Mouse (Mus musculus): ENCODE data around the gene Stra6.

Stra6 gene

GRCm38 (mm10) chr9:58049861-58050260 lies 13.7 kb upstream of the Stra6 start:
- no peak for DNase-seq (ENCODE audit: low spot score)

DNA sequence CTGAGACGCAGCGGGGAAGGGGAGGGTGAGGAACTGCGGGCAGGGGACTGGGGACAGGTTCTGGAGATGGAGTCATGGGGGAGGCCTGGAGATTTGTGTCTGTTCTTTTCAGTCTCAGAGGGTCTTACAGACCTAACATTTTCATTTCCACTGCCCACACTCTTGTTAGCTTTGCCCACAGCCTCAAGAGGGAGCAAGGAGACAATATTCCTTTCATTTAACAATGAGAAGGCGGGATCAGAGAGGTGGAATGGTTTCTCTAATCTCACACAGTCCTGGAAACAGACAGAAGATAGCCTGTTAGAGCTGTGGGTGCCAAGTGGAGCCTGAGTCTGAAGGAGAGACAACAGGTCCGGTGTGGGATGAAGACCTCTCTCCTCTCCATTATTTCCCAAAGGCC lies 11.7 kb upstream of the Stra6 start:
- DNase-seq (ENCODE audit: low spot score) = no peak

GRCm38 (mm10) chr9:58053102-58053501 lies 10.5 kb upstream of the Stra6 start:
- no peak for DNase-seq (ENCODE audit: low spot score)

GRCm38 (mm10) chr9:58053544-58053943 lies 10.0 kb upstream of the Stra6 start:
- DNase-seq (ENCODE audit: low spot score) = no peak

DNA sequence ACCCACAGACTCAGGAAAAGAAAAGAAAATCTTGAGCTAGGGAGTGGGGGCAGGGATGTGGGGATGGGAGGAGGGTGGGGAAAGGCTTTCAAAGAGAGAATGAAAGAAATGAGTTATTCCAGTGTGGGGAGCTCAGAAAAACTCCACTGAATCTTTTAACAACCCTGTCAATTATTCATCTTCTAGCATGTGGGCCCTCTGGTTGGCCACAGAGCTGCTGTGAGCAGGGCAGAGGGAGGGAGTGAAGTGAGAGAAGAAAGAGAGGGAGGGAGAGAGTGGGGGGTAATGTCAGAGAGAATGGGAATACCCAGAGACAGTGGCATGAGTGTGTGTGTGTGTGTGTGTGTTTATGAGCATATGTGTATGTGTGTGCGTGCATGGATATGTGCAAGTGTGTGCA lies 9.6 kb upstream of the Stra6 start:
- DNase-seq (ENCODE audit: low spot score) = no peak

GRCm38 (mm10) chr9:58055666-58056065 lies 7.9 kb upstream of the Stra6 start:
- no peak for DNase-seq (ENCODE audit: low spot score)

DNA sequence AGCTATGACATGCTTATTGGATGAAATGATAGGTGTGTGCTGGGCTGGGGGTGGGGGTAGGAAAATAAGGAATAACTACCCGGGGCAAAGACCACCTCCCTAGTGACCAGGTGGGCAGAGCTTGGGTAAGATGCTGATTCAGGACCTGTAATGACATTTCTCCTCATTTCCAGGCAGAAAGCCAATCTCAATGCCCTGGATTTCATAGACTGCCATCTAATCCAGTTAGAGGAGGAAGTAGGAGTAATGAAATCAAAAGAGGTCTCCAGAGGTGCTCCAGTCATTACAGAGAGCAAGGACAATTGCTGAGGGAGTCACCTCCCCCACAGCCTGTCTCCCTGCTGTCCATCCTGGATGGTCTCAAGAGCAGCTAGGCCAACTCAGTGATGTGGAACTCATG lies 3.7 kb upstream of the Stra6 start:
- no peak for DNase-seq (ENCODE audit: low spot score)

- no peak for DNase-seq (ENCODE audit: low spot score)
Measured at GRCm38 (mm10) chr9:58060677-58061667, 2.6 kb upstream of the Stra6 start.

GRCm38 (mm10) chr9:58065532-58065931 lies 1.9 kb downstream of the Stra6 start:
- no peak for DNase-seq (ENCODE audit: low spot score)

GRCm38 (mm10) chr9:58065977-58066730 lies 2.6 kb downstream of the Stra6 start:
- no peak for DNase-seq (ENCODE audit: low spot score)

GRCm38 (mm10) chr9:58066731-58067095 lies 3.1 kb downstream of the Stra6 start:
- no peak for DNase-seq (ENCODE audit: low spot score)

- DNase-seq (ENCODE audit: low spot score) = no peak
Measured at GRCm38 (mm10) chr9:58067546-58067945, 4.0 kb downstream of the Stra6 start.

DNA sequence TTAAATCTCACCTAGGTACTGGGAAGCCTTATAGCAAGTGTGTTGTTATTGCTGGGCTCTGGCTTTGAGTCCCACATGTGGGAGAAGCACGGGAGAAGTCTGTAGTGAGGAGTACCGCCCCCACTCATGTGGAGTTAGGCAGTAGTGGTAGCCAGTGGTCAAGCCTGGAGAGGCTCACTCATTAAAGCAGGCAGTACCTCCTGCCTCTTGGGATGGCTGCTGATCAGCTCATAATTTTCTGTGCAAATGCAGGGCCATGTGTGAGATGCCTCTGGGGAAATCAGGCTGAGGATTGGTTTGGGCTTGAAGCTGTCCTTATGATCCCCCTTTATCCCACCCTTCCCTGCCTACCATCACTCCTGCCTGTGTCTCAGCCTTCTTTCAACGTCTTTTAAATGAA lies 11.0 kb downstream of the Stra6 start:
- DNase-seq (ENCODE audit: low spot score) = no peak

GRCm38 (mm10) chr9:58084586-58084985 lies 21.0 kb downstream of the Stra6 start:
- DNase-seq (ENCODE audit: low spot score) = no peak

- no peak for DNase-seq (ENCODE audit: low spot score)
Measured at GRCm38 (mm10) chr9:58085074-58085473, 21.5 kb downstream of the Stra6 start.

GRCm38 (mm10) chr9:58086203-58086602 lies 22.6 kb downstream of the Stra6 start:
- no peak for DNase-seq (ENCODE audit: low spot score)

DNA sequence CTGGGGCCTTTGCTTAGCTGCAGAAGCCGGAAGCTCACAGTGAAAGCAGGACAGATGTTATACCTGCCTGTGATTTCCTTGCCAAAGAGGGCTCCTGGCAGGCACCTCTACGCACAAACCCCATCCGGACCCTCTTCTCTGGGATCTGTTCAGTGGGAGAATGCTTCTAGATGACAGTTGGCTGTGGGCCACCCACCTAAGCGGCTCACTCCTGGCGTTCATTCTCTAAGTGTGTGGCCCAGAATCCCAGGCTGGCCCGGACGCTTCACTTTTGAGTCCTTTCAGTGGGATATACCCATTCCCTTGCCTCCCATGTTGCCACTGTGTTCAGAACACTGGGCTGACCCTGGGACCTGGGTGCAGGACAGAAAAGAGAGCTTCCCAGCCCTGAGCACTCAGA lies 23.3 kb downstream of the Stra6 start:
- no peak for DNase-seq (ENCODE audit: low spot score)

DNA sequence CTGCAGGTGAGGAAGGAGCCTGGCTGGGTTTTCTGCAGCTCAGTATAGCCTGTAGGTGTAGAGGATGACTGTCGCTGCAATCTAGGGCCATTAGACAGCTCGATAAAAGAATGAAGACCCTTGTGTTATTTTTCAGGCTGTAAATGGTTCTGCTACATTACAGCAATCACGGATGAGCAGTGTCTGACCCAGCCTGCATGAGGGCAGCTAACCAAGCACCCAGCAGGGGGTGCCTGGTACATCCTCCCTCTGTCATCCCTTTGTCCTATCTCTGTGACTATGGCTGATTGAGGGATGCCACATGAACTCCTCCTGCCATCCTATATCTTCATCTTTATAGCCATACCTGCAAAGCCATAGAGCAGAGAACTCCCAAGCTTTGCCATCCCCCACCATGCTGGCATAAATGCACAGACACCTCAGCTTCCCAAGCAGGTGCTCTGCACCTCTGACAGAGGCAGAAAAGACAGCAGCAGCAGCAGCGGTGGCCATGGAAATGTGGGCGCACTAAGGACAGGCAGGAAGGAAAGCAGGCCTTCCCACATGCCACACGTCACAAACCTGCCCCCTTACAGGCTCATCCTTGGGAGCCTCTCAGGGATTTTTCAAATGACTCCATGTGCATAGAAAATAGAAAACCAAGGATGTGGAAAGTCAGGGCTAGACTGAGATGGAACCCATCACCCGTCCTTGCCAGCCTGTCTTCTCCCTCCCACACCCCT lies 23.9 kb downstream of the Stra6 start:
- DNase-seq (ENCODE audit: low spot score) = no peak

GRCm38 (mm10) chr9:58091623-58092425 lies 28.2 kb downstream of the Stra6 start:
- DNase-seq (ENCODE audit: low spot score) = no peak

DNA sequence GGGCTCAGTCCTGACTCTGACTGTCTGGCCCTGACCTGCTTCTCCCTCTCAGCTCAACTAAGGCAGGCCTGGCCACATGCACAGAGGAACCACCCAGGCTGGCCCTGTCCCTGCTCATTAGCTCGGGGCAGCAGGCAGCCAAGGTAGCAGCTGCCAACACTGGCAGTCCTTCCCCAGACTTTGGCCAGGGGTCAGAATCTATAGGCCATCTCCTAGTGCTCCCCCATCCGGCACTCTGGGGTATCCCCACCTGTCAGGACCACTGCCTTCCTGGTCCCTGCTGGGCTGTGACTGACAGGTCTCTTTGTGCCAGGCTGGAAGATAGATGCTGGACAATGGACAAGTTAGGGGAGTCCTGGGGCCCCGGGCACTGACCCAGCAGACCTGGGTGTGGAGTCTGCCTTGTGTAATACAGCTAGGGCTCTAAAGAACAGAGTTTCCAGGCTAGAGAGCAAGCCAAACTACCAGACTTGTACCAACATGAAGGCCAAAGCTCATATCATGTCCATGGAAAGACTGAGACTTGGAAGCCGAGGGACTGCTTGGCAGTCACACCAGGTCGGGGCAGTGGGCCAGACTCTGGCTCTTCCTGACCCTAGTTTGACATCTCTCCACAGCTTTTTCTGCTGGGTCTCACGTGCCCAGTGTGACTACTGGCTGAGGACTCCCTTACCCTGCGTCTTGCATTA lies 29.1 kb downstream of the Stra6 start:
- DNase-seq (ENCODE audit: low spot score) = no peak

GRCm38 (mm10) chr9:58093776-58094175 lies 30.2 kb downstream of the Stra6 start:
- no peak for DNase-seq (ENCODE audit: low spot score)
